Mouse (Mus musculus) limb, embryonic 10.5 days (tissue): ENCODE data around the gene Dbx1. TPM values are rescaled to one million over a fixed set of nuclear protein-coding genes. Genes with fewer than 3 reads are reported as not detected.

Experiments used
- DNase-seq: peaks from one replicate; pipeline ENCODE4 v3.0.0-alpha.2; 2017; ENCODE audit warnings: low spot score
- H3K27ac ChIP-seq: fragments of 300-500 bp; sonication (generic); 2 replicates; pipeline ENCODE4 v1.5.1; 2016; ENCODE audit warnings: mild to moderate bottlenecking
- H3K27me3 ChIP-seq: fragments of 300-500 bp; sonication (generic); 2 replicates; pipeline ENCODE4 v1.6.1; 2016; ENCODE audit warnings: low read depth, mild to moderate bottlenecking; ENCODE audit not compliant: poor library complexity, severe bottlenecking
- H3K36me3 ChIP-seq: fragments of 300-500 bp; sonication (generic); 2 replicates; pipeline ENCODE4 v1.6.1; 2016; ENCODE audit warnings: mild to moderate bottlenecking, moderate library complexity
- H3K4me1 ChIP-seq: fragments of 300-500 bp; sonication (generic); 2 replicates; pipeline ENCODE4 v1.6.1; 2016
- H3K4me3 ChIP-seq: fragments of 300-500 bp; sonication (generic); 2 replicates; pipeline ENCODE4 v1.5.1; 2016; ENCODE audit warnings: mild to moderate bottlenecking, moderate library complexity
- H3K9me3 ChIP-seq: fragments of 300-500 bp; sonication (generic); replicated peaks from 2 replicates; pipeline ENCODE4 v1.6.1; 2016; ENCODE audit warnings: mild to moderate bottlenecking
- WGBS: fragments of 180-500 bp; shearing (Covaris S2); methylation state at CpG from one replicate; pipeline ENCODE4 v1.1.7; 2016; 5-methylcytosine and 5-hydroxymethylcytosine counted together
- polyA plus RNA-seq: library from polyadenylated mRNA; unstranded; fragments of >200 nt; fragmentation: Nextera tagmentation; extraction: Ambion mirVana; gene quantifications from 2 replicates; pipeline ENCODE4 v1.2.1, GENCODE M21; 2016

The Dbx1 gene
- not detected in 2 replicates for polyA plus RNA-seq

- DNase-seq = peak; percentile 55
- Histone ChIP-seq H3K4me3 (no peak within 1 kb of the TSS), H3K36me3 (no peaks in the 10 kb centered on the region), H3K27ac (no peak within 1 kb of the TSS), H3K4me1 (peaks cover 43% of the 10 kb centered on the region), H3K27me3 (peaks cover 100% of the 10 kb centered on the region), H3K9me3 (no peaks in the 10 kb centered on the region)
- under 1% methylated on average over 33 of the region's 33 CpGs for WGBS
Observed at GRCm38 (mm10) chr7:49636491-49637115, at the start of gene Dbx1. Dbx1 (minus strand) TSS chr7:49636849.

- no peak for DNase-seq
- peaks cover 82% of the 10 kb centered on the region for H3K27me3 ChIP-seq
- H3K4me3 ChIP-seq = no peak overlapping the region
- H3K9me3 ChIP-seq = no peaks in the 10 kb centered on the region
- H3K36me3 ChIP-seq = no peaks in the 10 kb centered on the region
- 6% methylated on average over 9 of the region's 9 CpGs for WGBS
- peaks cover 9% of the 10 kb centered on the region for H3K4me1 ChIP-seq
- H3K27ac ChIP-seq = no peak overlapping the region
Observed at GRCm38 (mm10) chr7:49678826-49679377, 42.3 kb upstream of the Dbx1 start.

- 2% methylated on average over 22 of the region's 22 CpGs for WGBS
- H3K4me1 ChIP-seq = peaks cover 9% of the 10 kb centered on the region
- no peaks in the 10 kb centered on the region for H3K9me3 ChIP-seq
- no peak for DNase-seq
- no peaks in the 10 kb centered on the region for H3K36me3 ChIP-seq
- no peak overlapping the region for H3K4me3 ChIP-seq
- H3K27ac ChIP-seq = no peak overlapping the region
- peaks cover 77% of the 10 kb centered on the region for H3K27me3 ChIP-seq
Observed at GRCm38 (mm10) chr7:49678100-49678825, 41.6 kb upstream of the Dbx1 start.

- Histone ChIP-seq H3K4me1 (peaks cover 9% of the 10 kb centered on the region), H3K27ac (no peak overlapping the region), H3K9me3 (no peaks in the 10 kb centered on the region), H3K4me3 (peak overlapping the region; percentile 16; the same call in 1 of the 2 replicates), H3K27me3 (peaks cover 66% of the 10 kb centered on the region), H3K36me3 (no peaks in the 10 kb centered on the region)
- under 1% methylated on average over 9 of the region's 9 CpGs for WGBS
- DNase-seq = peak; percentile 55
Observed at GRCm38 (mm10) chr7:49677166-49677565, 40.5 kb upstream of the Dbx1 start.

GRCm38 (mm10) chr7:49676627-49677026 is 40.0 kb upstream of the Dbx1 start:
- H3K4me1 ChIP-seq = peaks cover 9% of the 10 kb centered on the region
- 13% methylated on average over 5 of the region's 5 CpGs for WGBS
- H3K36me3 ChIP-seq = no peaks in the 10 kb centered on the region
- 0 out of 2 replicates have a peak overlapping the region, but pooled peaks have one; percentile 16 for H3K4me3 ChIP-seq
- H3K27ac ChIP-seq = no peak overlapping the region
- peaks cover 60% of the 10 kb centered on the region for H3K27me3 ChIP-seq
- DNase-seq = no peak
- no peaks in the 10 kb centered on the region for H3K9me3 ChIP-seq

- 93% methylated on average over 13 of the region's 13 CpGs for WGBS
- Histone ChIP-seq H3K9me3 (no peaks in the 10 kb centered on the region), H3K27me3 (peaks cover 21% of the 10 kb centered on the region), H3K4me1 (no peaks in the 10 kb centered on the region), H3K36me3 (no peaks in the 10 kb centered on the region), H3K27ac (no peak overlapping the region), H3K4me3 (no peak overlapping the region)
- no peak for DNase-seq
Observed at GRCm38 (mm10) chr7:49668260-49668857, 31.7 kb upstream of the Dbx1 start.

GRCm38 (mm10) chr7:49663575-49663974 is 26.9 kb upstream of the Dbx1 start:
- H3K27me3 ChIP-seq = peaks cover 54% of the 10 kb centered on the region
- H3K27ac ChIP-seq = no peak overlapping the region
- peaks cover 12% of the 10 kb centered on the region for H3K4me1 ChIP-seq
- DNase-seq = no peak
- no peak overlapping the region for H3K4me3 ChIP-seq
- 73% methylated on average over 3 of the region's 3 CpGs for WGBS
- H3K9me3 ChIP-seq = no peaks in the 10 kb centered on the region
- H3K36me3 ChIP-seq = no peaks in the 10 kb centered on the region

- no peaks in the 10 kb centered on the region for H3K36me3 ChIP-seq
- H3K4me1 ChIP-seq = peaks cover 12% of the 10 kb centered on the region
- H3K27ac ChIP-seq = no peak overlapping the region
- H3K4me3 ChIP-seq = no peak overlapping the region
- peaks cover 57% of the 10 kb centered on the region for H3K27me3 ChIP-seq
- H3K9me3 ChIP-seq = no peaks in the 10 kb centered on the region
- whole genome bisulfite sequencing = 12% methylated on average over 7 of the region's 7 CpGs
- DNase-seq = no peak
Observed at GRCm38 (mm10) chr7:49662492-49663026, 25.9 kb upstream of the Dbx1 start.

GRCm38 (mm10) chr7:49661811-49662491 is 25.3 kb upstream of the Dbx1 start:
- Histone ChIP-seq H3K27ac (no peak overlapping the region), H3K36me3 (no peaks in the 10 kb centered on the region), H3K4me3 (no peak overlapping the region), H3K9me3 (no peaks in the 10 kb centered on the region), H3K4me1 (peaks cover 12% of the 10 kb centered on the region), H3K27me3 (peaks cover 63% of the 10 kb centered on the region)
- WGBS = 4% methylated on average over 24 of the region's 24 CpGs
- DNase-seq = no peak

- no peaks in the 10 kb centered on the region for H3K36me3 ChIP-seq
- H3K27me3 ChIP-seq = peaks cover 80% of the 10 kb centered on the region
- no peak overlapping the region for H3K27ac ChIP-seq
- no peaks in the 10 kb centered on the region for H3K9me3 ChIP-seq
- H3K4me3 ChIP-seq = no peak overlapping the region
- WGBS = 19% methylated on average over 3 of the region's 3 CpGs
- no peak for DNase-seq
- peaks cover 15% of the 10 kb centered on the region; the same call in 1 of the 2 replicates for H3K4me1 ChIP-seq
Observed at GRCm38 (mm10) chr7:49640709-49641305, 4.2 kb upstream of the Dbx1 start.

GRCm38 (mm10) chr7:49639864-49640708 is 3.4 kb upstream of the Dbx1 start:
- peak; percentile 50 for DNase-seq
- Histone ChIP-seq H3K27me3 (peaks cover 88% of the 10 kb centered on the region), H3K4me3 (no peak overlapping the region), H3K4me1 (peaks cover 20% of the 10 kb centered on the region), H3K27ac (no peak overlapping the region), H3K36me3 (no peaks in the 10 kb centered on the region), H3K9me3 (no peaks in the 10 kb centered on the region)
- 7% methylated on average over 18 of the region's 18 CpGs for WGBS
